Mouse (Mus musculus): ENCODE measurements around the gene Gkn2. TPM values are rescaled to one million over a fixed set of nuclear protein-coding genes. Genes with fewer than 3 reads are reported as not detected.

Gene Gkn2
- polyA plus RNA-seq, 1 experiment from 2014 or later: not detected

- 31% methylated on average over 8 of the region's 8 CpGs for WGBS (ENCODE audit: insufficient replicate concordance)
- Histone ChIP-seq H3K4me2 (ENCODE audit: low read depth, low read length) (no peak overlapping the region), H3K9ac (ENCODE audit: low read depth, low read length) (no peak overlapping the region), H3K27ac (ENCODE audit: low read length) (no peak overlapping the region), H3K27me3 (ENCODE audit: control insufficient read depth, insufficient read depth, low read depth, low read length) (no peaks in the 10 kb centered on the region), H3K9me3 (replicated peaks; ENCODE audit: control insufficient read depth, low read length) (no peaks in the 10 kb centered on the region), H3K4me1 (ENCODE audit: control insufficient read depth, low read depth, low read length) (peaks cover 16% of the 10 kb centered on the region), H3K36me3 (ENCODE audit: control insufficient read depth, insufficient read depth) (no peaks in the 10 kb centered on the region), H3K4me3 (ENCODE audit: low read depth, low read length) (no peak overlapping the region)
- ATAC-seq (ENCODE audit: low read depth): peak; percentile 81
These were observed 20.5 kb downstream of the Gkn2 start for GRCm38 (mm10) chr6:87393466-87394205.

GRCm38 (mm10) chr6:87394783-87395182 lies 21.6 kb downstream of the Gkn2 start:
- Histone ChIP-seq H3K9me3 (replicated peaks; ENCODE audit: control insufficient read depth, low read length) (no peaks in the 10 kb centered on the region), H3K4me3 (ENCODE audit: low read depth, low read length) (no peak overlapping the region), H3K27me3 (ENCODE audit: control insufficient read depth, insufficient read depth, low read depth, low read length) (no peaks in the 10 kb centered on the region), H3K27ac (ENCODE audit: low read length) (no peak overlapping the region), H3K4me1 (ENCODE audit: control insufficient read depth, low read depth, low read length) (peaks cover 9% of the 10 kb centered on the region), H3K9ac (ENCODE audit: low read depth, low read length) (no peak overlapping the region), H3K36me3 (ENCODE audit: control insufficient read depth, insufficient read depth) (no peaks in the 10 kb centered on the region), H3K4me2 (ENCODE audit: low read depth, low read length) (no peak overlapping the region)
- 67% methylated on average over 9 of the region's 9 CpGs for whole genome bisulfite sequencing (ENCODE audit: insufficient replicate concordance)
- no peak for ATAC-seq (ENCODE audit: low read depth)

- Histone ChIP-seq H3K27ac (ENCODE audit: low read length) (no peak overlapping the region), H3K9me3 (replicated peaks; ENCODE audit: control insufficient read depth, low read length) (no peaks in the 10 kb centered on the region), H3K27me3 (ENCODE audit: control insufficient read depth, insufficient read depth, low read depth, low read length) (no peaks in the 10 kb centered on the region), H3K4me2 (ENCODE audit: low read depth, low read length) (no peak overlapping the region), H3K4me3 (ENCODE audit: low read depth, low read length) (no peak overlapping the region), H3K9ac (ENCODE audit: low read depth, low read length) (no peak overlapping the region), H3K4me1 (ENCODE audit: control insufficient read depth, low read depth, low read length) (no peaks in the 10 kb centered on the region; the same call in 1 of the 2 replicates), H3K36me3 (ENCODE audit: control insufficient read depth, insufficient read depth) (no peaks in the 10 kb centered on the region)
- WGBS (ENCODE audit: insufficient replicate concordance): 1% methylated on average over 5 of the region's 5 CpGs
- ATAC-seq (ENCODE audit: low read depth): 0 out of 2 replicates have a peak, but pooled peaks have one; percentile 21
These were observed 26.0 kb downstream of the Gkn2 start for GRCm38 (mm10) chr6:87399137-87399536.

- 7% methylated on average over 4 of the region's 4 CpGs for WGBS (ENCODE audit: insufficient replicate concordance)
- no peak for ATAC-seq (ENCODE audit: low read depth)
These were observed 26.9 kb downstream of the Gkn2 start for GRCm38 (mm10) chr6:87399886-87400566.

GRCm38 (mm10) chr6:87401456-87401855 lies 28.3 kb downstream of the Gkn2 start:
- no peaks in the 10 kb centered on the region for H3K36me3 ChIP-seq (ENCODE audit: control insufficient read depth, insufficient read depth)
- no peaks in the 10 kb centered on the region for H3K27me3 ChIP-seq (ENCODE audit: control insufficient read depth, insufficient read depth, low read depth, low read length)
- no peak overlapping the region for H3K4me3 ChIP-seq (ENCODE audit: low read depth, low read length)
- no peak overlapping the region for H3K9ac ChIP-seq (ENCODE audit: low read depth, low read length)
- H3K27ac ChIP-seq (ENCODE audit: low read length): no peak overlapping the region
- H3K9me3 ChIP-seq (replicated peaks; ENCODE audit: control insufficient read depth, low read length): no peaks in the 10 kb centered on the region
- 41% methylated on average over 6 of the region's 6 CpGs for WGBS (ENCODE audit: insufficient replicate concordance)
- no peak overlapping the region for H3K4me2 ChIP-seq (ENCODE audit: low read depth, low read length)
- no peaks in the 10 kb centered on the region; the same call in 1 of the 2 replicates for H3K4me1 ChIP-seq (ENCODE audit: control insufficient read depth, low read depth, low read length)
- ATAC-seq (ENCODE audit: low read depth): 0 out of 2 replicates have a peak, but pooled peaks have one; percentile 37

More at GRCm38 (mm10) chr6:87399886-87400566, 26.9 kb downstream of the Gkn2 start:
- Histone ChIP-seq H3K27me3 (ENCODE audit: control insufficient read depth, insufficient read depth, low read depth, low read length) (no peaks in the 10 kb centered on the region), H3K36me3 (ENCODE audit: control insufficient read depth, insufficient read depth) (no peaks in the 10 kb centered on the region), H3K27ac (ENCODE audit: low read length) (0 out of 2 replicates have a peak overlapping the region, but pooled peaks have one; percentile 1), H3K4me1 (ENCODE audit: control insufficient read depth, low read depth, low read length) (no peaks in the 10 kb centered on the region; the same call in 1 of the 2 replicates), H3K9ac (ENCODE audit: low read depth, low read length) (no peak overlapping the region), H3K4me3 (ENCODE audit: low read depth, low read length) (no peak overlapping the region), H3K4me2 (ENCODE audit: low read depth, low read length) (no peak overlapping the region), H3K9me3 (replicated peaks; ENCODE audit: control insufficient read depth, low read length) (no peaks in the 10 kb centered on the region)

- Histone ChIP-seq H3K4me3 (ENCODE audit: low read depth, low read length) (no peak overlapping the region), H3K36me3 (ENCODE audit: control insufficient read depth, insufficient read depth) (no peaks in the 10 kb centered on the region), H3K27ac (ENCODE audit: low read length) (no peak overlapping the region), H3K4me2 (ENCODE audit: low read depth, low read length) (no peak overlapping the region), H3K4me1 (ENCODE audit: control insufficient read depth, low read depth, low read length) (no peaks in the 10 kb centered on the region), H3K9me3 (replicated peaks; ENCODE audit: control insufficient read depth, low read length) (no peaks in the 10 kb centered on the region), H3K9ac (ENCODE audit: low read depth, low read length) (no peak overlapping the region), H3K27me3 (ENCODE audit: control insufficient read depth, insufficient read depth, low read depth, low read length) (no peaks in the 10 kb centered on the region)
- no peak for ATAC-seq (ENCODE audit: low read depth)
- 33% methylated on average over 3 of the region's 3 CpGs for WGBS (ENCODE audit: insufficient replicate concordance)
These were observed 38.9 kb downstream of the Gkn2 start for GRCm38 (mm10) chr6:87412011-87412410.

- no peaks in the 10 kb centered on the region for H3K4me1 ChIP-seq (ENCODE audit: control insufficient read depth, low read depth, low read length)
- H3K36me3 ChIP-seq (ENCODE audit: control insufficient read depth, insufficient read depth): no peaks in the 10 kb centered on the region
- H3K4me3 ChIP-seq (ENCODE audit: low read depth, low read length): no peak overlapping the region
- 52% methylated on average over 7 of the region's 7 CpGs for WGBS (ENCODE audit: insufficient replicate concordance)
- no peaks in the 10 kb centered on the region for H3K9me3 ChIP-seq (replicated peaks; ENCODE audit: control insufficient read depth, low read length)
- no peak overlapping the region for H3K27ac ChIP-seq (ENCODE audit: low read length)
- H3K4me2 ChIP-seq (ENCODE audit: low read depth, low read length): no peak overlapping the region
- no peak overlapping the region for H3K9ac ChIP-seq (ENCODE audit: low read depth, low read length)
- ATAC-seq (ENCODE audit: low read depth): no peak
- no peaks in the 10 kb centered on the region for H3K27me3 ChIP-seq (ENCODE audit: control insufficient read depth, insufficient read depth, low read depth, low read length)
These were observed 49.1 kb downstream of the Gkn2 start for GRCm38 (mm10) chr6:87422304-87422703.

- H3K4me1 ChIP-seq (ENCODE audit: control insufficient read depth, low read depth, low read length): no peaks in the 10 kb centered on the region
- WGBS (ENCODE audit: insufficient replicate concordance): 41% methylated on average over 19 of the region's 19 CpGs
- no peak overlapping the region for H3K4me2 ChIP-seq (ENCODE audit: low read depth, low read length)
- ATAC-seq (ENCODE audit: low read depth): no peak
- H3K27me3 ChIP-seq (ENCODE audit: control insufficient read depth, insufficient read depth, low read depth, low read length): no peaks in the 10 kb centered on the region
- no peak overlapping the region for H3K9ac ChIP-seq (ENCODE audit: low read depth, low read length)
- H3K4me3 ChIP-seq (ENCODE audit: low read depth, low read length): no peak overlapping the region
- no peak overlapping the region for H3K27ac ChIP-seq (ENCODE audit: low read length)
- H3K36me3 ChIP-seq (ENCODE audit: control insufficient read depth, insufficient read depth): no peaks in the 10 kb centered on the region
- H3K9me3 ChIP-seq (replicated peaks; ENCODE audit: control insufficient read depth, low read length): no peaks in the 10 kb centered on the region
These were observed 51.1 kb downstream of the Gkn2 start for GRCm38 (mm10) chr6:87424037-87424816.
